Mouse (Mus musculus): ENCODE data around the gene Aanat. TPM values are rescaled to one million over a fixed set of nuclear protein-coding genes. Genes with fewer than 3 reads are reported as not detected.

Aanat gene
- polyA plus RNA-seq, 2 experiments: 0.13 TPM; not detected in 1

GRCm38 (mm10) chr11:116581376-116581814 is 4.8 kb upstream of the Aanat start, which contains the start of gene Ube2o:
TSS of gene Ube2o (minus strand) at chr11:116581447.
- peak within 1 kb of the TSS; percentile 88 for H3K9ac ChIP-seq (ENCODE audit: low read depth, low read length, severe bottlenecking)
- ATAC-seq (ENCODE audit: low FRiP score, low read depth) (peak; percentile 92), DNase-seq (ENCODE audit: low spot score) (peak; percentile 82)
- H3K4me1 ChIP-seq (ENCODE audit: control insufficient read depth, insufficient read depth, low read length): peaks cover 13% of the 10 kb centered on the region
- no peak for TF ChIP-seq POLR2A (IDR thresholded peaks at IDR 0.05; ENCODE audit: borderline replicate concordance, extremely low read depth, insufficient read depth, insufficient read length)
- H3K4me3 ChIP-seq (replicated peaks; ENCODE audit: low read length): peak within 1 kb of the TSS; percentile 92
- 2% methylated on average over 27 of the region's 51 CpGs for WGBS
- peak within 1 kb of the TSS; percentile 79 for H3K4me2 ChIP-seq (replicated peaks; ENCODE audit: low read depth, low read length, severe bottlenecking)
- peak within 1 kb of the TSS; percentile 88 for H3K27ac ChIP-seq (replicated peaks; ENCODE audit: low read depth, low read length)
- no peaks in the 10 kb centered on the region for H3K9me3 ChIP-seq (ENCODE audit: control insufficient read depth, low read length)
- H3K36me3 ChIP-seq (ENCODE audit: control insufficient read depth, insufficient read depth, low read length): no peaks in the 10 kb centered on the region
- H3K27me3 ChIP-seq (ENCODE audit: control insufficient read depth, insufficient read depth, low read length): no peaks in the 10 kb centered on the region

DNA sequence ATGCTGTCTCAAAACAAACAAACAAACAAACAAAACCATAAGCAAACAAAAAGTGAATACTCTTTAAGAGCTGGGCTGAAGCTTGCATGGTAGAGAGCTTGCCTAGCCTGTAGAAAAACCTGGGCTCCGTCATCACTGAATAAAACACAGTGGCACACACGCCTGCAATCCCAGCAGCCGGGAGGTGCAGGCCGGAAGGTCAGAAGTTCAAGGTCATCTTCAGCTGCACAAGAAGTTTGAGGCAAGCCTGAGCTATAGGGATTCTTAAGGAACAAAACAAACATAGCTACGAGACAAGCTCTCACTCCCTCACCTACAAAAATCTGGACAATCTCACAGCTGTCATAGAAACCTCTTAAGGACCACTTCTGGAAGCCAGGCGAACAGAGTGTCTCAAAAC is 550 bp upstream of the Aanat start:
- peaks cover 11% of the 10 kb centered on the region; the same call in 1 of the 2 replicates for H3K4me1 ChIP-seq (ENCODE audit: control insufficient read depth, insufficient read depth, low read length)
- no peak overlapping the region for H3K4me3 ChIP-seq (replicated peaks; ENCODE audit: low read length)
- no peak overlapping the region for H3K9ac ChIP-seq (ENCODE audit: low read depth, low read length, severe bottlenecking)
- no peak for TF ChIP-seq POLR2A (IDR thresholded peaks at IDR 0.05; ENCODE audit: borderline replicate concordance, extremely low read depth, insufficient read depth, insufficient read length)
- H3K36me3 ChIP-seq (ENCODE audit: control insufficient read depth, insufficient read depth, low read length): no peaks in the 10 kb centered on the region
- no peaks in the 10 kb centered on the region for H3K27me3 ChIP-seq (ENCODE audit: control insufficient read depth, insufficient read depth, low read length)
- H3K4me2 ChIP-seq (replicated peaks; ENCODE audit: low read depth, low read length, severe bottlenecking): no peak overlapping the region
- 69% methylated on average over 6 of the region's 6 CpGs for WGBS
- H3K27ac ChIP-seq (replicated peaks; ENCODE audit: low read depth, low read length): no peak overlapping the region
- H3K9me3 ChIP-seq (ENCODE audit: control insufficient read depth, low read length): no peaks in the 10 kb centered on the region
- DNase-seq (ENCODE audit: low spot score) (no peak), ATAC-seq (ENCODE audit: low FRiP score, low read depth) (no peak)

DNA sequence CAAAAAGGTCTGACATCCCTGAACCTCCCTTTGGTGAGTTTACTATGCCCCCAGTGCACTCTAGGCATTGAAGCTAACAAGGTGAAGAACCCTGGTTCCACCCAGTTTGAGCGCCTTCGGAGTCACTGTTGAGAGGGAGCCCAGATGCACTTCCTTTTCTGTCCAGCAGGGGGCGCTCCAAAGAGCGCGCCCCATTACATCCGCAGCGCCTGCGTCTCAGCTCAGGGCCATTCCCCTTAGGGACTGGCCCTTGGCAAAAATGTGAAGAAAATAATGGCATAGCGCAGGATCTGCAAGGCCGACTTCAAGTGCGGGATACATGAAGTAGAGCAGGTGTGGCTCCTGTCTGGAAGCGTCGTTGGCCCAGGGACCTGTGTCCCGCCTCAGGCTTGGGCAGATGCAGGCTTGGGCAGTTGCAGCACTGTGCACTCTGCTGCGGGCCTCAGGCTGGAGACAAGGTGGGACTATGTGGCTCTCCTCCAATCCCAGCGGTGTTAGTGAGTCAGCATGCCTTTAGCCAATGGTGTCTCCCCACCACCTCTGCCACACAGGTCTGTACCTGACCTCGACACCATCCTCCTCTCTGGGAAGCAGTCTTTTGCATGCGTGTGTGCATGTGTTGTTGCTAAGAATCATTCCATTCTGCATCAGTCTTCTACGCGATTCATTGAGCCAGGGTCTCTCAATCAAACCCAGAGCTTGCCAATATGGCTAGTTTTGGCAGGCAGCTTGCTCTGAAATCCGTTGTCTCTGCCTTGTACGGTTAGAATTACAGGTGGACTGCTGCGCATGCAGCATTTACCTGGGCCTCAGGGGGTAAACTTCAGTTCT is 784 bp downstream of the Aanat start:
- H3K36me3 ChIP-seq (ENCODE audit: control insufficient read depth, insufficient read depth, low read length): no peaks in the 10 kb centered on the region
- no peaks in the 10 kb centered on the region for H3K9me3 ChIP-seq (ENCODE audit: control insufficient read depth, low read length)
- DNase-seq (ENCODE audit: low spot score) (peak; percentile 38), ATAC-seq (ENCODE audit: low FRiP score, low read depth) (peak; percentile 32; the same call in 1 of the 2 replicates)
- H3K4me2 ChIP-seq (replicated peaks; ENCODE audit: low read depth, low read length, severe bottlenecking): peak overlapping the region; percentile 26
- H3K27ac ChIP-seq (replicated peaks; ENCODE audit: low read depth, low read length): no peak overlapping the region
- no peak overlapping the region for H3K4me3 ChIP-seq (replicated peaks; ENCODE audit: low read length)
- no peak overlapping the region for H3K9ac ChIP-seq (ENCODE audit: low read depth, low read length, severe bottlenecking)
- H3K4me1 ChIP-seq (ENCODE audit: control insufficient read depth, insufficient read depth, low read length): peaks cover 11% of the 10 kb centered on the region; the same call in 1 of the 2 replicates
- 21% methylated on average over 23 of the region's 23 CpGs for WGBS
- no peak for TF ChIP-seq POLR2A (IDR thresholded peaks at IDR 0.05; ENCODE audit: borderline replicate concordance, extremely low read depth, insufficient read depth, insufficient read length)
- H3K27me3 ChIP-seq (ENCODE audit: control insufficient read depth, insufficient read depth, low read length): no peaks in the 10 kb centered on the region

DNA sequence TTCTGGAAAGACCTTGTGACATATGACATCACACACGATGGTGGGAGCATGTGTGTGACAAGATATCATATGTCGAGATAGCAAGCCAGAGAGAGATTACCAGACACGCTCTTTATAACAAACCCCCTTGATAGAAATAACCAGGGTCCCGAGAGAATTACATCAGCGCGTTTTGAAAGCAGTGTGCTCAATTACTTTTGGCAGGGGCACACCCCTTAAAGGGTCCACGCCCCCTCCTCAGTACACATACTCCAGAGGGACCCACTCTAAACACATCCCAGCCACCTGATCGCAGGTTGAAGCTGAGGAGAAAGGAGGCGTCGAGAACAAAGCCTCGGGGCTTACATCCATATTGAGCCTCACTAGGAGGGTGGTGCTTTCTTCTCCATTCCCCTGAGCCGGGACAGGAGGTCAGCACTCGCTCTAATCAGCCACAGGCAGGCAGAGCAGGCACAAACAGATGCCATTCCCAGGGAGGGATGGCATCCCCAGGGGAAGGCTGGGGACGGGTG is 2.8 kb downstream of the Aanat start:
- no peaks in the 10 kb centered on the region for H3K27me3 ChIP-seq (ENCODE audit: control insufficient read depth, insufficient read depth, low read length)
- H3K27ac ChIP-seq (replicated peaks; ENCODE audit: low read depth, low read length): no peak overlapping the region
- no peak overlapping the region for H3K9ac ChIP-seq (ENCODE audit: low read depth, low read length, severe bottlenecking)
- no peak overlapping the region for H3K4me2 ChIP-seq (replicated peaks; ENCODE audit: low read depth, low read length, severe bottlenecking)
- no peaks in the 10 kb centered on the region for H3K9me3 ChIP-seq (ENCODE audit: control insufficient read depth, low read length)
- DNase-seq (ENCODE audit: low spot score) (no peak), ATAC-seq (ENCODE audit: low FRiP score, low read depth) (no peak)
- no peaks in the 10 kb centered on the region for H3K36me3 ChIP-seq (ENCODE audit: control insufficient read depth, insufficient read depth, low read length)
- WGBS: 26% methylated on average over 14 of the region's 14 CpGs
- H3K4me1 ChIP-seq (ENCODE audit: control insufficient read depth, insufficient read depth, low read length): peaks cover 18% of the 10 kb centered on the region; the same call in 1 of the 2 replicates
- TF ChIP-seq POLR2A (IDR thresholded peaks at IDR 0.05; ENCODE audit: borderline replicate concordance, extremely low read depth, insufficient read depth, insufficient read length): no peak
- no peak overlapping the region for H3K4me3 ChIP-seq (replicated peaks; ENCODE audit: low read length)

DNA sequence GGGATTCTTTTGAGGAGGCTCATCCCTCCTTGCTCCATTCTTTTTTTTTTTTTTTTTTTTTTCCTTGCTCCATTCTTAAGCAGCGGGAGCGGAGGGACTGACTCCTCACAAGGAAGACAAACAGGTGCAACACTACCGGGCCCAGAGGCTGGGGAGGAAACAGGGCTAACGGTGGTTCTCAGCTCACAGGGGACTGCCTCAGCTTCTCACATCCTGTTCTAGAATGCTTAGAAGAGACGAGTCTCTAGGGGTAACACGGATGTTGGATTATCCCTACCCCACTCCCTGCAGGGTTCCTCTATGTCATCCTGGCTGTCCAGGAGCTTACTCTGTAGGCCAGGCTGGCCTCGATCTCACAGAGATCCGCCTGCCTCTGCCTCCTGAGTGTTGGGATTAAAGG is 3.3 kb downstream of the Aanat start:
- TF ChIP-seq POLR2A (IDR thresholded peaks at IDR 0.05; ENCODE audit: borderline replicate concordance, extremely low read depth, insufficient read depth, insufficient read length): no peak
- WGBS: 59% methylated on average over 8 of the region's 8 CpGs
- Histone ChIP-seq H3K27ac (replicated peaks; ENCODE audit: low read depth, low read length) (no peak overlapping the region), H3K4me2 (replicated peaks; ENCODE audit: low read depth, low read length, severe bottlenecking) (no peak overlapping the region), H3K9ac (ENCODE audit: low read depth, low read length, severe bottlenecking) (no peak overlapping the region), H3K4me1 (ENCODE audit: control insufficient read depth, insufficient read depth, low read length) (peaks cover 18% of the 10 kb centered on the region; the same call in 1 of the 2 replicates), H3K9me3 (ENCODE audit: control insufficient read depth, low read length) (no peaks in the 10 kb centered on the region), H3K27me3 (ENCODE audit: control insufficient read depth, insufficient read depth, low read length) (no peaks in the 10 kb centered on the region), H3K36me3 (ENCODE audit: control insufficient read depth, insufficient read depth, low read length) (no peaks in the 10 kb centered on the region), H3K4me3 (replicated peaks; ENCODE audit: low read length) (no peak overlapping the region)
- ATAC-seq (ENCODE audit: low FRiP score, low read depth) (no peak), DNase-seq (ENCODE audit: low spot score) (no peak)
